Mouse (Mus musculus) olfactory bulb, adult 2 months (tissue): Measurements from ENCODE around the gene Lhx5.

Source experiments
- CTCF ChIP-seq: fragments of 200-500 bp; IDR thresholded peaks from 2 replicates; pipeline ENCODE4 v1.5.1; 2012; ENCODE audit warnings: low read depth, mild to moderate bottlenecking, low read length, moderate library complexity; ENCODE audit not compliant: insufficient read depth
- POLR2A ChIP-seq: fragments of 200-500 bp; IDR thresholded peaks from 2 replicates; pipeline ENCODE4 v1.6.1; 2012; ENCODE audit warnings: mild to moderate bottlenecking, low read depth, low read length, moderate library complexity; ENCODE audit not compliant: insufficient read depth

- no peak for TF ChIP-seq CTCF
- TF ChIP-seq POLR2A: no peak
These were observed 59.2 kb downstream of the Lhx5 start for GRCm38 (mm10) chr5:120490679-120491192.
